Mouse (Mus musculus) ES-Bruce4 (cell line): Measurements from ENCODE around the gene Shank2.

ENCODE experiments used
- CTCF ChIP-seq: IDR thresholded peaks from one replicate; pipeline ENCODE4 v1.8.1; 2011; ENCODE audit warnings: low read depth, low read length
- EP300 ChIP-seq: IDR thresholded peaks from 2 replicates; pipeline ENCODE4 v1.6.1; 2011; ENCODE audit warnings: low read depth, low read length; ENCODE audit not compliant: insufficient read depth
- POLR2A ChIP-seq: IDR thresholded peaks from one replicate; pipeline ENCODE4 v1.8.1; 2011; ENCODE audit warnings: low read length; ENCODE audit not compliant: insufficient read depth

- TF ChIP-seq POLR2A: no peak
- TF ChIP-seq CTCF: no peak
- no peak for TF ChIP-seq EP300
Observed at GRCm38 (mm10) chr7:144447146-144447545, 445.4 kb downstream of the Shank2 start.
